19 mouse cellular contexts compared by ENCODE assay signal in the genomic region with DNA sequence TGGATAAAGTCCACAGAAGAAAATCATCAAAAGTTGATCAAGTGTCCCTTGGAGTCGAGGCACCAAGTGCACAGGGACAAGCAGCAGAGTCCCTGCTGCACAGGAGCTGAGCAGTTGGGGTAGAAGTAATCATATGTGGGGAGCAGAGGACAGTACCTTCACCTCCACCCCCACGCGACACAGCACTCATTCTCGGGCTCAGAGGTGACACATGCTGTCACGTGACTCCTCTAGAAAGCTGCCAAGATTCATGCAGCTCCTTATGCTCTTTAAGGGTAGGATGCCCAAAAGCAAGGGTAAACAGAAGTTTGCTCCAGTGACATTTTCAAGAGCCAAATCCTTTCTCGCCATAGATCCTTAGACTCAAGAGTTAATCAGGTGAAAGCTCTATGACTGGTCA. TPM values are rescaled to one million over a fixed set of nuclear protein-coding genes. Genes with fewer than 3 reads are reported as not detected.
DNase-seq lines count a peak whose midpoint lies in the region; ATAC-seq and TF ChIP-seq lines count a peak whose summit lies in the region.
"Had no signal": no experiment of that assay in that cellular context is flagged by ENCODE, and none has a peak within 500 bp of the region (broad histone marks: within the 10 kb centered on the region; RNA-seq: fewer than 3 reads in every experiment).

No protein-coding gene starts in this region.

- DNase-seq in frontal cortex, adult 2 months (ENCODE audit: extremely low spot score in 1 of 2, low spot score in 1 of 2), result no peak
- DNase-seq in 3T3-L1 (ENCODE audit: low read depth, low spot score), result peak; percentile 18
- peak; percentile 79 for DNase-seq in cerebellum, adult 9-11 months
- DNase-seq in ovary, adult 18-20 months (ENCODE audit: low spot score), result no peak
- DNase-seq in layer of hippocampus, adult 9-10 months (ENCODE audit: low spot score), result no peak
- DNase-seq: adrenal gland, adult 8-10 months; gastrocnemius, postnatal 14 days; heart, adult 18-20 months; kidney, postnatal 36 days; spleen, adult 18-20 months; thymus, postnatal 25 days had no signal

- no peak for TF ChIP-seq CTCF in C2C12 (IDR thresholded peaks at IDR 0.05; ENCODE audit: control insufficient read depth, insufficient read depth, insufficient read length)

- ATAC-seq in frontal cortex, adult (ENCODE audit: low TSS enrichment), result peak; percentile 22
- ATAC-seq: CD4-positive, CD25-positive, alpha-beta regulatory T cell, adult 4 months; intestine, embryonic 15.5 days; midbrain, embryonic 16.5 days had no signal

- no peaks in the 10 kb centered on the region for H3K27me3 ChIP-seq in C2C12 (ENCODE audit: control insufficient read depth, insufficient read depth, insufficient read length)
- H3K27me3 ChIP-seq: heart, embryonic 13.5 days; intestine, embryonic 15.5 days; Patski had no signal

- H3K79me2 ChIP-seq in C2C12 (ENCODE audit: control insufficient read depth, insufficient read depth), result no peaks in the 10 kb centered on the region

- H3ac ChIP-seq in C2C12 (ENCODE audit: control insufficient read depth, insufficient read length, low read depth), result no peak overlapping the region

- no peaks in the 10 kb centered on the region for H3K36me3 ChIP-seq in C2C12 (ENCODE audit: control insufficient read depth, insufficient read depth)
- H3K36me3 ChIP-seq: heart, embryonic 13.5 days; intestine, embryonic 15.5 days had no signal

- no peak overlapping the region for H3K4me3 ChIP-seq in C2C12 (ENCODE audit: insufficient read depth, poor library complexity, severe bottlenecking)
- H3K4me3 ChIP-seq: heart, embryonic 13.5 days; intestine, embryonic 15.5 days had no signal

- no peaks in the 10 kb centered on the region for H3K79me3 ChIP-seq in C2C12 (ENCODE audit: low read depth)

TF ChIP-seq in C2C12, 6 proteins besides CTCF, POLR2A, EP300 and RAD21:
- peak; percentile 61 for TF ChIP-seq USF1 (IDR thresholded peaks at IDR 0.05; ENCODE audit: low read depth)
- TF ChIP-seq MYOD1 (IDR thresholded peaks at IDR 0.05; ENCODE audit: control insufficient read depth, insufficient read length, low read depth), result no peak

RNA-seq across cellular contexts. Expression of gene Kcnk10, which starts 42.1 kb away (rescaled TPM):
- polyA plus RNA-seq in frontal cortex, adult 2 months (2012; rRNA removed), result 6.3 TPM in 2 replicates
- polyA plus RNA-seq in C2C12 (2012; fragmentation: generic; extraction: Trizol), result not detected
- polyA plus RNA-seq: liver, embryonic 14.5 days had no signal

Comparison
In these comparisons a context has a peak if more than half of its experiments do, and no peak if none do; other contexts are left out.
1. DNase-seq: peak in 3T3-L1 (single experiment) and cerebellum, adult 9-11 months (single experiment); none in frontal cortex, adult 2 months (0 of 2), ovary, adult 18-20 months (single experiment) and layer of hippocampus, adult 9-10 months (single experiment).